Mouse (Mus musculus) granulocyte monocyte progenitor cell, adult 5-6 weeks (primary cell): Measurements from ENCODE around the gene Rer1. TPM values are rescaled to one million over a fixed set of nuclear protein-coding genes. Genes with fewer than 3 reads are reported as not detected.

Experiments used
- ATAC-seq: replicated peaks from 2 replicates; pipeline ENCODE4 v1.8.0; 2016; ENCODE audit warnings: mild to moderate bottlenecking, moderate TSS enrichment, inconsistent platforms; ENCODE audit not compliant: poor library complexity, severe bottlenecking
- total RNA-seq, 2 experiments: library from RNA; stranded (forward) in 1 of 2; stranded (reverse) in 1 of 2; fragments of 200-712, 200-1000 nt in 1 of 2; fragments of >200 nt in 1 of 2; fragmentation: Nextera tagmentation in 1 of 2; gene quantifications; 2 replicates each; pipeline ENCODE4 v1.2.3; 2014 to 2017

Gene Rer1
- total RNA-seq (2014; fragmentation: Nextera tagmentation) (93.3 and 125 TPM in 2 replicates), total RNA-seq (2017) (106 and 134 TPM in 2 replicates)

DNA sequence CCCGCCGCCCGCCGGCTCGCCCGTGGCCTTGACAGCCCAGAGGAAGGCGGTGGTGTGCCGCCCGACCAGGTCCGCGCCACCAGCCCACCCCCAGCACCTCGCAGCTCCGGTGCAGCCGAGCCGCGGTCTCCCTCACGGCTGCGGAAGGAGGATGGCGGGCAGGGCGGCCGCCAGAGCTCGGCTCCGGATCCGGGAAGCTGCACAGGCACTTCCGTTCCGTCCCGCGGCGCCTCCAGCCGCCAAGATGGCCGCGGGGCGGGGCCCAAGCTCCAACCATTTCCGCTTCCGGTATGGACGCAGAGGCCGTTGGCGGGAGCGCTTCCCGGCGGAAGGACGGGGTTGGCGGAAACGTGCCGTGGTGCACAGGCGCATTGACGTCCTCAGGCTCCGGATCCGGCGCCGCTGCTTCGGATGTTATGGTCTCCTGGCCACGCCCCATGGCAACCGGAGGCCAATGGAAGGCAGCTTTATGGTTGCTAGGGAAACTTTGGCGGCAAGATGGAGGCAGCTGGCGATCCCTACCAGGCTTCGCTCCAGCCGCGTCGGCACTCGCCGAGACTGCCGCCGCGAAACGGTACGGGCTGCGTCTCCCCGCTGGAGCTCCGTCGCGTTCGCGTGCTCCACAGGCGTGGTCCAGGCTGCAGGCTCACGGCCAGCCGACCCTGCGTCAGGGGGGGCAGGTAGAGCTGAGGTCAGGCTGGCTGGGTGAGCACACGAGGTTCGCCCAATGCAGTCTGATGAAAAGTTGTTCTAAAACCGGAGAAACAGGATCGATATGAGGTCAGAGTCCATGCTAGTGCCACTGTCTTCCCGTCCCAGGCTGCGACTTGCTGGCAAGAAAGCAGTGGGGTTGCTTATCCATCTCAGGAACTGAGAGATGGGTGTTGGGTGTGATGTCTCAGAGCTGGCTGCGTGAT is at the start of gene Rer1, which contains the start of gene Morn1:
Gene Rer1 (minus strand): TSS at position 275 of the 917 bp plus-strand sequence.
Gene Morn1 (plus strand): TSS at position 470 of the 917 bp plus-strand sequence.
- peak; percentile 96 for ATAC-seq

DNA sequence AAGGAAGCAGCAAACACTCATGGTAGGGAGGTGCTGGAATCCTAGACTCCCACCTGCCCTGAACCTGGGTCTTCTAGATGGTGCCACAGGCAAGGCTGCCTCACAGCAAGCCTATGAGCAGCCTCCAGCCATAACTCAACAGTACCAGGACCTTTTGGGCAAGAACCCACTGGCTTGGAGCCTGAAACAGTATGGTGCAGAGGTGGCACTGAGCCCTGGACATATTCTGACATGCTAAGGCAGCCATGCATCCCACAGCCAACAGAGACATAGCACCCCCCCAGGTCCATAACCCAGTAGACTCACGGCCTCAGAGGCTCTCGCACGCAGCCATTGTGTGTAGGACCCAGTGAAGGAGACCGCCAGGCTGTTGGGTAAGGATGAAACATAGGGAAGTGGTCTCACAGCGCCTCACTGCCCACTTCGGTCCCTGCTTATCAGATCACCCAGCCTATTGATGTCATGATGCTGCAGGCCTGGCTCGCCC is 48.5 kb upstream of the Rer1 start:
- peak; percentile 60 for ATAC-seq

DNA sequence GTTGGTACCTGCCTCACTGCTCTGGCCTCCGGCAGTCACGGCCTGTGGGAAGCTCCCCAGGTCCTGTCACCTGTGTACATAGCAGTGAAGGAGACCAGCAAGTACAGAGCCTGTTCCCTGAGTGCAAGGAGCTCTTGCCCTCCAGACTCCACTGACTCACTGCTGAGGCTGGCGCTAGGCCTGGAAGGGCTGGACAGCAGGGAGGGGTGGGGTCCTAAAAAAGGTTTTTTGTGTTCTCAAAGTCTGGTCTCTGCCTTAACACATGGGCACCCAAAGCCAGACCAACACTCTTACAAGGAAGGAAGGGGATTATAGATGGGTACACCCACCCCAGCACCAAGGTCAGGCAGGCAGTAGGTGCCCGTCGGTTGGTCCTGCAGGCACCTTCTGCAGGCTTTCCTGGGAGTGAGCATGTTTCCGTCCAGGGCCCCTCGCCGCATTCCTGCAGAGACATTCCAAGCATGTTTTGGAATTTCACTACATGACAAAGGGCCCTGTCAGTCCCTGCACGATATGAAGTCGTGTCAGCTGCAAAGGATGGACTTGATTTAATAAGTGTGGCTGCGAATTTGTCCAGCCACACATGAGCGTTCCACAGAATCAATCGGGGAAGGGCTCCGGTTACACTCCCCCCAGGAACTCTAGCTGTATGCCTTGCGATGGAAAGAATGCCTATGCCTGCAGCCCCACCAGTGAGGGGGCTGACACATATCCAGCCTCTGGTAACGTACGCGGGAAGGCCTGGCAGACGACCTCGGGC is 47.7 kb upstream of the Rer1 start:
- no peak for ATAC-seq

DNA sequence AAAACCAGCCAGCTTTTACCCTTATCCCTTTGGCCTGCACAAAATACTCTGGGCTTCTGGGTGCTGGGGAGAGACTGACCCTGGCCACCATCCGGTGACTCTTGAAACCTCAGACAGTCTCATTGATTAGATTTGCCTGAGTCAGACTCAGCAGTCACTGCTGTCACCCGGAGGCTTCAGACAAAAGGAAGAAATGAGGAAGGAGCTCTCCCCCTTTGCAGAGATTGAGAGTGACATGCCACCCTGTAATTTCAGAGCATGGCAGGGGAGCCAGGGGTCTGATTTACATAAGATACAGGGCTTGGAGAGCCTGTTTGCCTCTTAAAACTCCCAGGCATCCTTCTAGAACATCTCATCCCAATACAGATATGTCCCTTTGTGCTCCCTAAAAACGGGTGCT is 47.0 kb upstream of the Rer1 start:
- ATAC-seq, result no peak; the same call in 1 of the 2 replicates

DNA sequence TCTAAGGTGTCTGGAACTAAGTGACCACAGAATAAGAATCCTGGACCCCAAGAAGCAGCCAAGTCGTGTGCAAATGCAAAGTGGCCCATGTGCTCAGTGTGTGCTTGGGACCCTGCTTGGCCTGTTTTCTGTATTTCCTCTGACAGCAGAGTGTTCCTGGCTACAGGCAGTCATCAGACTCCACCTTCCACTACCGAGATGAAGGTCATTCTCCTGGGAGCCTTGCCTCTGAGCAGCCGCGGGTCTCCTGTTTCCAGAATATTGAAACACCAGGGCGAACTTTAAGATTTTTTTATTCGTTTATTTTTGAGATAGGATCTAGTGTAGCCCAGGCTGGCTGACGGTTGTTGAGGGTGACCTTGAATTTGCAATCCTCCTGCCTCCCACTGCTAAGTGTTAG is 44.4 kb upstream of the Rer1 start:
- ATAC-seq, result no peak

DNA sequence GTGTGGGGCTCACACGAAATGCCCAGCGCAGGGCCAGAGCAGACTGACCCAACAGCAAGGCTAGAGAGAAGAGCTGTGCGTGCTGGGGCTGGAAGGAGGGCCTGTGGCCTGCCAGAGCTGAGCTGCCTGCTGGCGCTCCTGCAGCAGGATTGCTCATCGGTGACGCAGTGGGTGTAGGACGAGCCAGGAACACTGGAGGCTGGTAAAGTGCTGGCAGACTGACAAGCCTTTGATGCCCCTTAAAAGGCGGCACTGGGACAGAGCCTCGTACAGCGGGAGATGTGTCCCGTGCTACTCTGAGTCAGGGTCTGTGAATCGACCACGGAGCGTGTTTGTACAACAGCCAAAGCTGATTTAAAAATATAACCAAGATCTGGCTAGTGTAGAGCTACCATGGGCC is 43.8 kb upstream of the Rer1 start:
- no peak for ATAC-seq

GRCm38 (mm10) chr4:155129132-155129917 is 43.1 kb upstream of the Rer1 start:
- ATAC-seq, result peak; percentile 36; the same call in 1 of the 2 replicates

GRCm38 (mm10) chr4:155128411-155128810 is 42.2 kb upstream of the Rer1 start:
- no peak for ATAC-seq

DNA sequence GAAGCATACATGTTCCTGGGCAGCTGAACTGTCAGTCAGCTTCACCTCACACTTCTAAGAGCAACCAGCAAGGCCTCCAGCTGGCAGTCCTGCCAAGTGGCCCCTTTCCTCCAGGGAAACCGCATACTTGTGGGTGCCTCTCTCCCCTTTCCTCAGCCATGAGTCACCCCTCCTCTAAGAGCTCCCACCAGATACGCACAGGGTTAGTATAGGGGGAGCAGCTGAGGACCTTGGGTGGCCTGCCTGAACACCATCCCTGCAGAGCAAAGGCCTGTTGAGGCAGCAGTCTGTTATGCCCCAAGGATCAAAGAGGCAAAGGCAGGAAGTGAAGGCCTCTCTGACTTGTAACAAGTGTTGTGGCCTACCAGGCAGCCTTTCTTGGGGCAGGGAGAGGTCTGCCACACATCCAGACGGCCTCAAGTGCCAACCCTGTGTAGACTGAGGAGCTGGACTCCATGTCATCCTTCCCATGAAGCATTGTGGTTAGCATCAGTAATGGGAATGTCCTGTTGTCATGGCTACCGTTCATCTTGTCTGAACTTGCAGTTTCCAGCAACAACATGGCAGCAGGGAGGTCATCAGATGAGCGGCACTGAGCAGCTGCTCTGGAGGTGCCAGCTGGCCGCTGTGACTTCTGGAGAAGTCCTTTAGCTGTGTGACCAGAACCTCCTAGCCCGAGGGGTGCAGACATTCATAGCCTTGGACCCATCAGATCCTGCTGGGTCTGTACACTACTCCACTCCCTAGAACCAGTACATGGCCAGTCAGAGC is 40.6 kb upstream of the Rer1 start:
- peak; percentile 82 for ATAC-seq

- no peak for ATAC-seq
These were observed 40.0 kb upstream of the Rer1 start for GRCm38 (mm10) chr4:155126194-155126593.

DNA sequence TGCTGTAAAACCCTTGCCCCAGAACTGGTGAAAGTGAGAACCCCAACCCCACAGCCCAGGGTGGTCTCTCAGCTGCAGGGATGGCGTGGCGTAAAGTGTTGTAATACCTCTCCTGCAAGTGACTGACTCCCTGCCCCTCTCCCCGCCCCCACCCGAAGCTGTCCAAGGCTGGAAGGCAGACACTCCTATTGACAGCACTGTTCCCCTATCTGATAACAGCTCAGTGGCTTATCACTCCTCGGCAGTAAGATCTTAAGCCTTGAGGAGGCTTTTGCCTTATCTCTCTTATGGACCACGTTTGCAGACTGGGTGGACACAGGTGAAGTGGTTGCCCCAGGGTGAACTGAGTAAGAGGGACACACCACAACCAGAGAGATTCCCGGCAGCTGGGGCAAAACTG is 39.1 kb upstream of the Rer1 start:
- ATAC-seq, result peak; percentile 18; the same call in 1 of the 2 replicates

DNA sequence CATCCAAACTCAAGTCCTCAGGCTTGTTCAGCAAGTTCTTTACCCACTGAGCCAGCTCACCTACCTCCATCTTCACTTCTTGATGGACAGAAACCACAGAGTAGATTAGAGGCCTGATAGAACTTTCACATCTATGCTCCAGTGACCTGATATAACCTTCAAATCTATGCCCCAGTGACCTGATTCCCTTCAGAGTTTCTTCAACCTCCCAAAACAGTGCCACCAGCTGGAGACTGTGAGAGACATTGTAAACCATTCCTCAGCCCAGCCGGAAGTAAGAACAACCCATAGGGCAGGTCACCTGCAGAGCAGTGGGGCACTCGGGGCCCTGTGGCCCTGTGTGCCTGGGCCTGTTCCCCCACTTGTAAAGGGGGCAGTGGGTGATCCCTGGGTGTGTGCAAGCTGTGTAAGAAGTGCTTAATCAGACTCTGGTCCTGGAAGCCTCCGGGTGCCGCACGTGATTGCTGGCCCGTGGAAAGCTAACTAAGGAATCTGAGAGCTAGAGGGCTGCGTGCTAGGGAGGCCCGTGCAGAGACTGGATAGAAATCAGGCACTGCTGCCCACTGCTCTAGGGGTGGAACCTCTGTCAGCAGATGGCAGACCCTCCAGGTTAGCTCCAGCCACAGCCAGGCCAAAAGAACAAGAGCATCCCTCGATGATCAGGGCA is 37.8 kb upstream of the Rer1 start:
- no peak for ATAC-seq

DNA sequence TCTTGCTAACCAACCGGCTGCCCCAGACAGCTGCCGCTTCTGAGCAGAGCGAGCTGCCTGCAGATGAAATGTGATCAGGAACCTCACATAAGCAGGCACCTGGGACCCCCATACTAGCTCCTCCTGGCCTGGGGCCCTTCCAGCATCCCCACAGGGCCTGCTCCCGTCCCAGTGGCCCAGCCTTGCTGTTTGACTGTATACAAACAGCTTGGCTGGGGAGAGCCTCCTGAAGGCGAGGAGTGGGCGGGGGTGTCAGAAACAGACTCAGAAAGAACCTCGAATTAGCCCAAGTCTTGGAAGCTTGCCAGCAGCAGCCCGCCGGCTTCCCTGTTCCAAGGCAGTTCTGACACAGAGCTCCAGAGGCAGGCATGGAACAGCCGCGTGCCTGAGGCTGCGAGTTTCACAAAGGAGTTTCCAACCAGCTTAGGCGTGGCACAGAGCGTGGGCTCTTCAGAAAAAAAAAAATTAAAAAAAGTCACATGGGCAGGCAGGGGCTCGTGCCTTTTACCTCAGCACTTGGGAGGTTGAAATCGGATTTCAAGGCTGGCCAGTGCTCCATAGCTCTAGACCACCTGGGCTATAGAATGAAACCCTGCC is 36.4 kb upstream of the Rer1 start:
- ATAC-seq, result no peak

- no peak for ATAC-seq
These were observed 35.8 kb upstream of the Rer1 start for GRCm38 (mm10) chr4:155121915-155122443.

DNA sequence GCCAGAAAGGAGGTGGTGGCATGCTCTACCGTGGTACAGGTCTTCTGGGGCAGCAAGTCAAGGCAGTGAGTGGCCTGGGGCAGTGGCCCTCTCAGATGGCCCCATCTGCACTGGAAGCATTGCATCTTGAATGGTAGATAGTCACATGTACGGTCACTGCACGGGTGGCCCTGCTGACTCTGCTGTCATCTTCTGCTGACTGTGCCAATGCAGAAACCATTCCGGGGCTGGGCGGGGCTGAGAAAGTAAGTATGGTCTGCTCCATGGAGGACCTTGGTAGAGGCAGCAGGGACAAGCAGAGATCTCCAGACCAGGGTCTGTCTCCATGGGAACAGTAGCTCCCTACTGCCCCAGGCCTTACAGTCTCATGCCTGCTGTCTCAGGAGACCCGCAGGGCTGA is 35.0 kb upstream of the Rer1 start:
- ATAC-seq, result no peak

- ATAC-seq, result no peak
These were observed 34.4 kb upstream of the Rer1 start for GRCm38 (mm10) chr4:155120583-155120982.

GRCm38 (mm10) chr4:155120038-155120437 is 33.9 kb upstream of the Rer1 start:
- no peak for ATAC-seq

DNA sequence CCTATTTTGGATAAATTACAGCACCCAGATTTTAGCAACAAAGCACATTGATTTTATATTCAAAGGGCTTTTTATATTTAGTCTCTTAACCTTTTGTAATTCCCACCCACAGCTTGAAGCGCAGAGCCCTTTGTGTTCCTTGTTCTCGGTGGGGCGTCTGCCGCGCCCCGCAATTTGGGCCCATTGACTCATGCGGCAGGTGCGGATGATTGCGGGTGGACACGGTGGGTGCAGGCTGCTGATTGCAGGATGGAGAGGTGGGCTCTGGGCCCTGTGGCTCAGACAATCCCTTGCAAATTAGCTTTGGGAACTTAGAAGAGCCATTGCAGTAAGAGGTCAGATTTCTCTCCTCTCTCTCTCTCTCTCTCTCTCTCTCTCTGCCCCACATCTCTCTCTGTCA is 32.1 kb upstream of the Rer1 start:
- ATAC-seq, result no peak
